Mouse (Mus musculus) liver, postnatal 0 days (tissue): ENCODE measurements at regions not wholly inside any gene's neighbourhood (a gene's known extent, or its start where the extent isn't known, plus 50 kb on each side); places are given as distances from the start of the nearest gene placed in this dataset.
A peak's percentile ranks its signal among the peaks of the same experiment; 100 is the strongest.

Source experiments
- CTCF ChIP-seq: sonication (generic); IDR thresholded peaks from 2 replicates; pipeline ENCODE4 v1.5.1; 2016; ENCODE audit warnings: antibody characterized with exemption, low read depth
- EP300 ChIP-seq: IDR thresholded peaks from 2 replicates; pipeline ENCODE4 v1.6.1; 2016; ENCODE audit warnings: antibody characterized with exemption, low read depth, mild to moderate bottlenecking

DNA sequence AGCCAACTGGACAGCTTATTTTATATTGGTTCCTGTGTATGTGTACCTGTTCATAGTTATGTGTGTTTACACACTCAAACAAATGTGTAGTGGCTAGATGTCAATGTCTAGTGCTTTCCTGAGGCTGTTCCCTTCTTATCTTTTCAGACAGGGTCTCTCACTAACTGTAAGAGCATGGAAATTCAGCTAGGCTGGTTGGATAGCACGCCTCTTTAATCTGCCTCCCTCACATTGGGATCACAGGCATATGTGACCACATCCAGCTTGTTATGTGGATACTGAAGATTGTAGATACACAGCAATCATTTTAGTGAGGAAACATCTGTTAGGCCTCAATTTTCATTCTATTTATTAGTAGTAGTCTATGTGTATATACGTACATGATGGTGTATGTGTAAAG is 261.4 kb downstream of the Tex13c3 start:
- peak; percentile 96 for TF ChIP-seq EP300
- no peak for TF ChIP-seq CTCF
